Mouse (Mus musculus) embryonic fibroblast, embryonic 13.5 days (primary cell): ENCODE data around the gene Fars2.

Experiments
- CTCF ChIP-seq: IDR thresholded peaks from 2 replicates; pipeline ENCODE4 v1.5.1; 2011; ENCODE audit warnings: mild to moderate bottlenecking, control low read depth, low read length, moderate library complexity, borderline replicate concordance; ENCODE audit not compliant: insufficient read depth
- POLR2A ChIP-seq: IDR thresholded peaks from 2 replicates; pipeline ENCODE4 v1.6.1; 2011; ENCODE audit warnings: low read depth, mild to moderate bottlenecking, control low read depth, low read length, moderate library complexity

DNA sequence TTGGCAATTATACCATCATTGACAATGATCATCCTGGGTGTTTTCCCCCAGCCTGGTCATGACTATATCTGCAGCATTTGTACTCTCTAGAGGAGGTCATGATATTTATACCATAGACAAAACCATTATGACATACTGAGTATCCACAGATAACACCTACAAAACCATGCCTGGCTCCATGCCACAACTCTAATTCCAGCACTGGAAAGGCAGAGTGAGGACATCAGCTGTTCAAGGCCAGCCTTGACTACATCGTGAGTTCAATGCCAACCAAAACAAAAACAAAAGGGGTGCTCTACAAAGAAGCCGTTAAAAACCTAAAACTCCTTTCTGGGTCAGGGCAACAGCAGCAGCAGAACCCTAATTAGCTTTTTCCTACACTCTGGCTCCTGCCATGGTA is 392.9 kb downstream of the Fars2 start:
- TF ChIP-seq CTCF, result no peak
- no peak for TF ChIP-seq POLR2A
